Mouse (Mus musculus) kidney, postnatal 25 days (tissue): ENCODE measurements around the gene Olfr792.

ENCODE experiments used
- DNase-seq, 2 experiments: peaks; one replicate each; pipeline ENCODE4 v3.0.0; 2021; ENCODE audit warnings: mixed read lengths in 2 of 2

Olfr792 gene

DNA sequence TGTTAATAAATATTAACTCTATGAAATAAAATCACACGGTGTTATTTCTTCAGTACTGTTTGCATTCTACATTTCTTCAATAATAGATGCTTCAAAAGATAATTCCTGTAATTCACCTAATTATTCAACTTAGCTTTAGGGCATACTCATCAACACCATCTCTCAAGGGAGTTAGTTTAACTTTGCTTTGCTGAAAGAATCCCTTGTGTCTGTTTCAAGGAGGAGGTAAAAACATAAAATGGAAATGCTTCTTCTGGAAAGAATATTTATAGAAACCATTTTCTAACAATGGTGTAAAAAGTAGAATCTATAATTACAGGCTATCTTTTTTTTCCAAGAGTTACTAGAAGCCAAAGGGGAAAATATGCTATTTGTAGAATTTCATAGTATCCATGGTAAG is at the start of gene Olfr792:
Olfr792 (plus strand) TSS at position 301 of the 400 bp plus-strand sequence.
- DNase-seq: no peak

- DNase-seq: no peak
These were observed 48.9 kb upstream of the Olfr792 start for GRCm38 (mm10) chr10:129490101-129490500.

- no peak for DNase-seq
These were observed 40.8 kb upstream of the Olfr792 start, which contains the start of gene Olfr790 for GRCm38 (mm10) chr10:129498192-129498591. TSS of gene Olfr790 (plus strand) at chr10:129498492.

GRCm38 (mm10) chr10:129521492-129521891 is 17.5 kb upstream of the Olfr792 start, which contains the start of gene Olfr791:
TSS of gene Olfr791 (plus strand) at chr10:129521792.
- DNase-seq: no peak

- DNase-seq: peak in 1 of 2 experiments; percentile 36
These were observed 10.4 kb downstream of the Olfr792 start for GRCm38 (mm10) chr10:129549354-129549753.

DNA sequence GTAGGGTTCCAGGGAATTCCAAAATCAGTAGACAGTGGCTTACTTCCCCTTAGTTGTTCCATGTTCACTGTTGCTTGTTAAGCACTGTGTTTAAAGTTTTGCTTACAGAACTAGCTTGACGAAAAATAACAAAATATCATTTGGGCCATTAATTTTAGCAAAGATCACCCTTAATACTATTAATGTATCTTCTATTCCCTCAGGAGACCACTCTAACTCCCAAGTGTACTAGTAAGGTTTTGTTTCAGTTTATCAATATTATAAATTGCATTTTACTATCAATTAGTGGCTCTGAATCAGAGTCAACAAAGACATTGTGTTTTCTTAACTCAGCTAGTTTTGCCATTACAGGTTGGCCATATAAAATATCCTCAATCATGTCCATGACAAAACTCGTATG is 28.4 kb downstream of the Olfr792 start, which contains the start of gene Olfr794:
Olfr794 (plus strand) TSS at position 301 of the 400 bp plus-strand sequence.
- DNase-seq: no peak

DNA sequence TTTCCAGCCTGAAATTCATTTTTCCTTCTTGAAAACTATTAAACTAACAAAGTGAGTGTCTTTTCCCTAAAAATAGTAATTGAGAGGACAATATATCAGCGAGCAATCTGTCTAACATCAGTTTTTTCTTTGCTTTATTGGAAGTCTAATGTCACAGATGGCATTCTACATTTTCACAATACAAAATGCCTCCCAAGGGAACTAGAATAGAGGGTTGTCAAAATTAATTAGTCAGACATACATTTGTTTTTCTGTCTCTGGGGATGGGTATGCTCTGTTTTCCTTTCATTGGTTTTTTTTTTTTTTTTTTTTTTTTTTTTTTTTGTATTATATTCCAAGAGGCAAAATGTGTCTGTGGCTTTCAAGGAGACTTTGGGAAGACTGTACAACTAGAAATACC is 38.1 kb downstream of the Olfr792 start:
- no peak for DNase-seq
